Mouse (Mus musculus) adrenal gland, postnatal 4 days (tissue): ENCODE data around the gene Dnal1. TPM values are rescaled to one million over a fixed set of nuclear protein-coding genes. Genes with fewer than 3 reads are reported as not detected.
A peak's percentile ranks its signal among the peaks of the same experiment; 100 is the strongest.
"Not testable (repeated sequence)": the region's sequence is repeated elsewhere in the genome, so short reads cannot be mapped to it uniquely, and the experiment has no call there.

Experiments used
- DNase-seq, 2 experiments: peaks; one replicate each; pipeline ENCODE4 v3.0.0; 2021 to 2022; ENCODE audit warnings: low spot score in 2 of 2, mixed read lengths in 2 of 2
- long read RNA-seq, 2 experiments: library from polyadenylated mRNA; stranded (forward); transcript quantifications; one replicate each; pipeline ENCODE4 v2.0.0; 2021
- total RNA-seq, 2 experiments: library from RNA; stranded (reverse); gene quantifications; 2 replicates each; pipeline ENCODE4 v1.2.3; 2021

The Dnal1 gene
- total RNA-seq, result 10 to 100 TPM; 17.6 to 18.2 TPM
- long read RNA-seq, experiment 1, result 0 reads
- long read RNA-seq, experiment 2, partial matches to known transcripts, result 0 of 8 reads
- long read RNA-seq, experiment 2, other reads (novel, unspliced or antisense), result 8 of 8 reads

- peak; percentile 75 to 77 for DNase-seq
Observed at GRCm38 (mm10) chr12:84114153-84114994, at the start of gene Dnal1. Gene Dnal1, plus strand, starts transcription at chr12:84114366.

- no peak for DNase-seq
Observed at GRCm38 (mm10) chr12:84064621-84065020, 49.5 kb upstream of the Dnal1 start.

- DNase-seq, result no peak
Observed at GRCm38 (mm10) chr12:84067752-84068151, 46.4 kb upstream of the Dnal1 start.

- no peak for DNase-seq
Observed at GRCm38 (mm10) chr12:84068296-84068695, 45.9 kb upstream of the Dnal1 start.

- DNase-seq, result no peak
Observed at GRCm38 (mm10) chr12:84068986-84069385, 45.2 kb upstream of the Dnal1 start, which contains the start of gene Acot5. Gene Acot5, plus strand, starts transcription at chr12:84069325.

GRCm38 (mm10) chr12:84069582-84069981, 44.6 kb upstream of the Dnal1 start:
- not testable (repeated sequence) for DNase-seq

- no peak for DNase-seq
Observed at GRCm38 (mm10) chr12:84071696-84072095, 42.5 kb upstream of the Dnal1 start.

GRCm38 (mm10) chr12:84077371-84077990, 36.7 kb upstream of the Dnal1 start:
- no peak for DNase-seq

- no peak for DNase-seq
Observed at GRCm38 (mm10) chr12:84083842-84084241, 30.3 kb upstream of the Dnal1 start.

GRCm38 (mm10) chr12:84084581-84084980, 29.6 kb upstream of the Dnal1 start:
- DNase-seq, result no peak

- DNase-seq, result not testable (repeated sequence)
Observed at GRCm38 (mm10) chr12:84094666-84095065, 19.5 kb upstream of the Dnal1 start.

- no peak for DNase-seq
Observed at GRCm38 (mm10) chr12:84099605-84100004, 14.6 kb upstream of the Dnal1 start.

GRCm38 (mm10) chr12:84100071-84100470, 14.1 kb upstream of the Dnal1 start:
- no peak for DNase-seq

GRCm38 (mm10) chr12:84100604-84101492, 13.3 kb upstream of the Dnal1 start, which contains the start of gene Acot6:
Gene Acot6, plus strand, starts transcription at chr12:84100654.
- peak; percentile 12 to 13 for DNase-seq

- DNase-seq, result no peak
Observed at GRCm38 (mm10) chr12:84101493-84101845, 12.7 kb upstream of the Dnal1 start.

GRCm38 (mm10) chr12:84107012-84107411, 7.2 kb upstream of the Dnal1 start:
- no peak for DNase-seq

GRCm38 (mm10) chr12:84107692-84108091, 6.5 kb upstream of the Dnal1 start:
- no peak for DNase-seq

- no peak for DNase-seq
Observed at GRCm38 (mm10) chr12:84109924-84110323, 4.2 kb upstream of the Dnal1 start.

GRCm38 (mm10) chr12:84110814-84111213, 3.4 kb upstream of the Dnal1 start:
- no peak for DNase-seq

- DNase-seq, result no peak
Observed at GRCm38 (mm10) chr12:84113676-84114075, 490 bp upstream of the Dnal1 start.

- no peak for DNase-seq
Observed at GRCm38 (mm10) chr12:84119584-84119983, 5.4 kb downstream of the Dnal1 start.
